Mouse (Mus musculus) brain, embryonic 14.5 days (tissue): ENCODE data around the gene Gm5152.
"Not testable (repeated sequence)": the region's sequence is repeated elsewhere in the genome, so short reads cannot be mapped to it uniquely, and the experiment has no call there.

ENCODE experiments used
- CTCF ChIP-seq: fragments of 200-500 bp; IDR thresholded peaks from 2 replicates; pipeline ENCODE4 v1.5.1; 2012; ENCODE audit warnings: inconsistent platforms, mild to moderate bottlenecking, moderate library complexity, borderline replicate concordance; ENCODE audit not compliant: insufficient read depth, insufficient read length; ENCODE audit errors: extremely low read depth
- POLR2A ChIP-seq: fragments of 200-500 bp; IDR thresholded peaks from 2 replicates; pipeline ENCODE4 v1.6.1; 2012; ENCODE audit warnings: mild to moderate bottlenecking, inconsistent platforms, borderline replicate concordance; ENCODE audit not compliant: poor library complexity, insufficient read depth, insufficient read length, severe bottlenecking; ENCODE audit errors: extremely low read depth

GRCm38 (mm10) chr5:10246426-10246825 lies at the start of gene Gm5152:
- not testable (repeated sequence) for TF ChIP-seq POLR2A, CTCF
